Mouse (Mus musculus) embryonic facial prominence, embryonic 14.5 days (tissue): ENCODE measurements around the gene Rbpj. TPM values are rescaled to one million over a fixed set of nuclear protein-coding genes. Genes with fewer than 3 reads are reported as not detected.

Source experiments
- ATAC-seq: fragments of 200-750 bp; cut with Nextera tagmentation; 2 replicates; pipeline ENCODE4 v1.8.0; 2017; ENCODE audit warnings: low read depth, moderate number of reproducible peaks, moderate TSS enrichment
- DNase-seq: peaks from one replicate; pipeline ENCODE4 v3.0.0-alpha.2; 2015; ENCODE audit warnings: low spot score
- H3K27ac ChIP-seq: fragments of 300-500 bp; sonication (generic); replicated peaks from 2 replicates; pipeline ENCODE4 v1.5.1; 2014; ENCODE audit warnings: low read depth, mild to moderate bottlenecking, low read length, moderate library complexity
- H3K27me3 ChIP-seq: fragments of 300-500 bp; sonication (generic); replicated peaks from 2 replicates; pipeline ENCODE4 v1.6.1; 2014; ENCODE audit warnings: low read length; ENCODE audit not compliant: control insufficient read depth, insufficient read depth
- H3K36me3 ChIP-seq: fragments of 300-500 bp; sonication (generic); 2 replicates; pipeline ENCODE4 v1.6.1; 2014; ENCODE audit warnings: low read length, mixed read lengths; ENCODE audit not compliant: control insufficient read depth, insufficient read depth
- H3K4me1 ChIP-seq: fragments of 300-500 bp; sonication (generic); 2 replicates; pipeline ENCODE4 v1.6.1; 2014; ENCODE audit warnings: antibody characterized with exemption, low read length; ENCODE audit not compliant: control insufficient read depth, insufficient read depth
- H3K4me2 ChIP-seq: fragments of 300-500 bp; sonication (generic); 2 replicates; pipeline ENCODE4 v1.6.1; 2014; ENCODE audit warnings: low read depth, mild to moderate bottlenecking, low read length, moderate library complexity, mixed read lengths
- H3K4me3 ChIP-seq: fragments of 300-500 bp; sonication (generic); 2 replicates; pipeline ENCODE4 v1.5.1; 2014; ENCODE audit warnings: low read depth, mild to moderate bottlenecking, low read length
- H3K9ac ChIP-seq: fragments of 300-500 bp; sonication (generic); 2 replicates; pipeline ENCODE4 v1.6.1; 2014; ENCODE audit warnings: low read depth, mild to moderate bottlenecking, low read length, moderate library complexity, mixed read lengths
- H3K9me3 ChIP-seq: fragments of 300-500 bp; sonication (generic); 2 replicates; pipeline ENCODE4 v1.6.1; 2016; ENCODE audit warnings: low read length; ENCODE audit not compliant: control insufficient read depth
- WGBS: fragments of 180-500 bp; shearing (Covaris S2); extraction: QIAGEN DNeasy Blood & Tissue Kit; methylation state at CpG from one replicate; pipeline ENCODE4 v1.1.7; 2014; 5-methylcytosine and 5-hydroxymethylcytosine counted together
- polyA plus RNA-seq: library from polyadenylated mRNA; unstranded; fragments of >200 nt; fragmentation: Nextera tagmentation; extraction: Ambion mirVana; gene quantifications from 2 replicates; pipeline ENCODE4 v1.2.1, GENCODE M21; 2014

Gene Rbpj
- polyA plus RNA-seq, 1 experiment from 2014 or later: 48.1 TPM

- DNase-seq (peak; percentile 78), ATAC-seq (peak; percentile 61; the same call in 1 of the 2 replicates)
- Histone ChIP-seq H3K27ac (peak overlapping the region; percentile 71), H3K4me2 (peak overlapping the region; percentile 18; the same call in 1 of the 2 replicates), H3K4me1 (peaks cover 11% of the 10 kb centered on the region), H3K27me3 (no peaks in the 10 kb centered on the region), H3K9me3 (no peaks in the 10 kb centered on the region), H3K36me3 (no peaks in the 10 kb centered on the region), H3K9ac (no peak overlapping the region), H3K4me3 (no peak overlapping the region)
- WGBS: 30% methylated on average over 5 of the region's 5 CpGs
Measured at GRCm38 (mm10) chr5:53565213-53565794, 99.4 kb downstream of the Rbpj start.

- DNase-seq (no peak), ATAC-seq (no peak)
- 89% methylated on average over 15 of the region's 15 CpGs for WGBS
- H3K9ac ChIP-seq: no peak overlapping the region
- no peaks in the 10 kb centered on the region for H3K27me3 ChIP-seq
- H3K9me3 ChIP-seq: no peaks in the 10 kb centered on the region
- no peaks in the 10 kb centered on the region for H3K36me3 ChIP-seq
- H3K27ac ChIP-seq: no peak overlapping the region
- H3K4me1 ChIP-seq: peaks cover 11% of the 10 kb centered on the region
- H3K4me2 ChIP-seq: no peak overlapping the region
- no peak overlapping the region for H3K4me3 ChIP-seq
Measured at GRCm38 (mm10) chr5:53566485-53567083, 100.6 kb downstream of the Rbpj start.

GRCm38 (mm10) chr5:53572496-53572895, 106.5 kb downstream of the Rbpj start:
- WGBS: 82% methylated on average over 5 of the region's 5 CpGs
- DNase-seq (no peak), ATAC-seq (no peak)
- no peaks in the 10 kb centered on the region for H3K36me3 ChIP-seq
- no peaks in the 10 kb centered on the region for H3K9me3 ChIP-seq
- H3K4me2 ChIP-seq: no peak overlapping the region
- no peaks in the 10 kb centered on the region for H3K27me3 ChIP-seq
- H3K9ac ChIP-seq: no peak overlapping the region
- H3K4me1 ChIP-seq: no peaks in the 10 kb centered on the region
- no peak overlapping the region for H3K4me3 ChIP-seq
- no peak overlapping the region for H3K27ac ChIP-seq

- no peaks in the 10 kb centered on the region for H3K4me1 ChIP-seq
- no peak overlapping the region for H3K4me2 ChIP-seq
- no peaks in the 10 kb centered on the region for H3K36me3 ChIP-seq
- no peaks in the 10 kb centered on the region for H3K9me3 ChIP-seq
- 59% methylated on average over 3 of the region's 3 CpGs for WGBS
- no peak overlapping the region for H3K9ac ChIP-seq
- no peak overlapping the region for H3K4me3 ChIP-seq
- ATAC-seq (no peak), DNase-seq (no peak)
- no peaks in the 10 kb centered on the region for H3K27me3 ChIP-seq
- no peak overlapping the region for H3K27ac ChIP-seq
Measured at GRCm38 (mm10) chr5:53574883-53575442, 109.0 kb downstream of the Rbpj start.

- no peaks in the 10 kb centered on the region for H3K36me3 ChIP-seq
- ATAC-seq: no peak
- H3K27me3 ChIP-seq: no peaks in the 10 kb centered on the region
- H3K9ac ChIP-seq: no peak overlapping the region
- H3K4me2 ChIP-seq: no peak overlapping the region
- WGBS: 69% methylated on average over 10 of the region's 10 CpGs
- H3K4me3 ChIP-seq: no peak overlapping the region
- no peaks in the 10 kb centered on the region for H3K4me1 ChIP-seq
- H3K27ac ChIP-seq: no peak overlapping the region
- no peak for DNase-seq
- no peaks in the 10 kb centered on the region for H3K9me3 ChIP-seq
Measured at GRCm38 (mm10) chr5:53577272-53577889, 111.4 kb downstream of the Rbpj start.

- Histone ChIP-seq H3K9ac (no peak overlapping the region), H3K36me3 (no peaks in the 10 kb centered on the region), H3K4me1 (peaks cover 4% of the 10 kb centered on the region; the same call in 1 of the 2 replicates), H3K27ac (no peak overlapping the region), H3K9me3 (no peaks in the 10 kb centered on the region), H3K4me2 (no peak overlapping the region), H3K27me3 (no peaks in the 10 kb centered on the region), H3K4me3 (no peak overlapping the region)
- ATAC-seq: no peak
- DNase-seq: no peak
- WGBS: 80% methylated on average over 9 of the region's 9 CpGs
Measured at GRCm38 (mm10) chr5:53584069-53584767, 118.3 kb downstream of the Rbpj start.

GRCm38 (mm10) chr5:53588421-53589171, 122.6 kb downstream of the Rbpj start:
- Histone ChIP-seq H3K27me3 (no peaks in the 10 kb centered on the region), H3K9ac (peak overlapping the region; percentile 97), H3K4me1 (peaks cover 10% of the 10 kb centered on the region), H3K4me3 (peak overlapping the region; percentile 93), H3K9me3 (no peaks in the 10 kb centered on the region), H3K27ac (peak overlapping the region; percentile 75), H3K4me2 (peak overlapping the region; percentile 87), H3K36me3 (no peaks in the 10 kb centered on the region)
- DNase-seq: peak; percentile 36
- peak; percentile 9 for ATAC-seq
- 5% methylated on average over 15 of the region's 34 CpGs for WGBS
